Mouse (Mus musculus): Measurements from ENCODE around the gene Cacna2d3.

The Cacna2d3 gene

GRCm38 (mm10) chr14:29485416-29485815, 236.2 kb downstream of the Cacna2d3 start:
- DNase-seq, result peak; percentile 31

- no peak for DNase-seq
Measured at GRCm38 (mm10) chr14:29478403-29478983, 243.2 kb downstream of the Cacna2d3 start.

GRCm38 (mm10) chr14:29464277-29464676, 257.4 kb downstream of the Cacna2d3 start:
- DNase-seq, result no peak

GRCm38 (mm10) chr14:29449203-29449602, 272.5 kb downstream of the Cacna2d3 start:
- no peak for DNase-seq

- peak; percentile 31 for DNase-seq
Measured at GRCm38 (mm10) chr14:29443091-29444026, 278.3 kb downstream of the Cacna2d3 start.

- DNase-seq, result no peak
Measured at GRCm38 (mm10) chr14:29442476-29442875, 279.2 kb downstream of the Cacna2d3 start.

GRCm38 (mm10) chr14:29438666-29439065, 283.0 kb downstream of the Cacna2d3 start:
- no peak for DNase-seq

- DNase-seq, result no peak
Measured at GRCm38 (mm10) chr14:29438251-29438650, 283.4 kb downstream of the Cacna2d3 start.

GRCm38 (mm10) chr14:29435203-29435602, 286.5 kb downstream of the Cacna2d3 start:
- DNase-seq, result no peak

GRCm38 (mm10) chr14:29433716-29434115, 287.9 kb downstream of the Cacna2d3 start:
- DNase-seq, result no peak

- no peak for DNase-seq
Measured at GRCm38 (mm10) chr14:29433076-29433714, 288.5 kb downstream of the Cacna2d3 start.

GRCm38 (mm10) chr14:29429788-29430187, 291.9 kb downstream of the Cacna2d3 start:
- DNase-seq, result no peak

GRCm38 (mm10) chr14:29425666-29426065, 296.0 kb downstream of the Cacna2d3 start:
- DNase-seq, result no peak

GRCm38 (mm10) chr14:29425208-29425607, 296.5 kb downstream of the Cacna2d3 start:
- no peak for DNase-seq

GRCm38 (mm10) chr14:29405878-29406165, 315.8 kb downstream of the Cacna2d3 start:
- DNase-seq, result no peak

GRCm38 (mm10) chr14:29405125-29405877, 316.4 kb downstream of the Cacna2d3 start:
- no peak for DNase-seq

GRCm38 (mm10) chr14:29403849-29404808, 317.5 kb downstream of the Cacna2d3 start:
- DNase-seq, result no peak

GRCm38 (mm10) chr14:29402471-29402870, 319.2 kb downstream of the Cacna2d3 start:
- no peak for DNase-seq

- no peak for DNase-seq
Measured at GRCm38 (mm10) chr14:29393786-29394185, 327.9 kb downstream of the Cacna2d3 start.

GRCm38 (mm10) chr14:29392851-29393250, 328.8 kb downstream of the Cacna2d3 start:
- DNase-seq, result no peak

- DNase-seq, result no peak
Measured at GRCm38 (mm10) chr14:29391489-29391888, 330.2 kb downstream of the Cacna2d3 start.

GRCm38 (mm10) chr14:29387761-29388160, 333.9 kb downstream of the Cacna2d3 start:
- DNase-seq, result no peak
